Mouse (Mus musculus) liver, postnatal 0 days (tissue): ENCODE measurements at regions not wholly inside any gene's neighbourhood (a gene's known extent, or its start where the extent isn't known, plus 50 kb on each side); places are given as distances from the start of the nearest gene placed in this dataset.

ENCODE experiments used
- ATAC-seq: fragments of 200-750 bp; cut with Nextera tagmentation; 2 replicates; pipeline ENCODE4 v1.8.0; 2017; ENCODE audit warnings: mild to moderate bottlenecking, moderate library complexity
- DNase-seq: peaks from one replicate; pipeline ENCODE4 v3.0.0-alpha.2; 2016
- H3K27ac ChIP-seq: fragments of 300-500 bp; sonication (generic); 2 replicates; pipeline ENCODE4 v1.5.1; 2014; ENCODE audit warnings: antibody characterized with exemption, moderate library complexity, mild to moderate bottlenecking, low read depth
- H3K27me3 ChIP-seq: fragments of 300-500 bp; sonication (generic); 2 replicates; pipeline ENCODE4 v1.6.1; 2014; ENCODE audit warnings: low read length, control low read depth, mixed read lengths; ENCODE audit not compliant: insufficient read depth
- H3K36me3 ChIP-seq: fragments of 300-500 bp; sonication (generic); replicated peaks from 2 replicates; pipeline ENCODE4 v1.6.1; 2014; ENCODE audit warnings: mild to moderate bottlenecking, control low read depth, low read length, moderate library complexity, mixed read lengths; ENCODE audit not compliant: insufficient read depth
- H3K4me1 ChIP-seq: fragments of 300-500 bp; sonication (generic); 2 replicates; pipeline ENCODE4 v1.6.1; 2014; ENCODE audit warnings: antibody characterized with exemption, mild to moderate bottlenecking, control low read depth; ENCODE audit not compliant: insufficient read depth
- H3K4me2 ChIP-seq: fragments of 300-500 bp; sonication (generic); 2 replicates; pipeline ENCODE4 v1.6.1; 2014; ENCODE audit warnings: low read depth, mild to moderate bottlenecking, low read length, moderate library complexity, mixed read lengths
- H3K4me3 ChIP-seq: fragments of 300-500 bp; sonication (generic); 2 replicates; pipeline ENCODE4 v1.5.1; 2014; ENCODE audit warnings: low read depth, low read length
- H3K9ac ChIP-seq: fragments of 300-500 bp; sonication (generic); replicated peaks from 2 replicates; pipeline ENCODE4 v1.6.1; 2014; ENCODE audit warnings: mild to moderate bottlenecking, moderate library complexity
- H3K9me3 ChIP-seq: fragments of 300-500 bp; sonication (generic); 2 replicates; pipeline ENCODE4 v1.6.1; 2016; ENCODE audit warnings: mild to moderate bottlenecking, control low read depth, low read length, mixed read lengths
- CTCF ChIP-seq: sonication (generic); IDR thresholded peaks from 2 replicates; pipeline ENCODE4 v1.5.1; 2016; ENCODE audit warnings: antibody characterized with exemption, low read depth
- EP300 ChIP-seq: IDR thresholded peaks from 2 replicates; pipeline ENCODE4 v1.6.1; 2016; ENCODE audit warnings: antibody characterized with exemption, low read depth, mild to moderate bottlenecking
- WGBS: fragments of 180-500 bp; shearing (Covaris S2); extraction: QIAGEN DNeasy Blood & Tissue Kit; methylation state at CpG from one replicate; pipeline ENCODE4 v1.1.7; 2014; ENCODE audit not compliant: insufficient replicate concordance; 5-methylcytosine and 5-hydroxymethylcytosine counted together

- Histone ChIP-seq H3K36me3 (no peaks in the 10 kb centered on the region), H3K27ac (no peak overlapping the region), H3K4me3 (no peak overlapping the region), H3K4me2 (no peak overlapping the region), H3K4me1 (no peaks in the 10 kb centered on the region; the same call in 1 of the 2 replicates), H3K9ac (no peak overlapping the region), H3K27me3 (no peaks in the 10 kb centered on the region), H3K9me3 (no peaks in the 10 kb centered on the region)
- ATAC-seq: no peak
- TF ChIP-seq EP300: no peak
- no peak for TF ChIP-seq CTCF
- 85% methylated on average over 5 of the region's 5 CpGs for WGBS
- no peak for DNase-seq
Measured at GRCm38 (mm10) chr9:85408461-85408860, 81.3 kb upstream of the Tent5a start.

DNA sequence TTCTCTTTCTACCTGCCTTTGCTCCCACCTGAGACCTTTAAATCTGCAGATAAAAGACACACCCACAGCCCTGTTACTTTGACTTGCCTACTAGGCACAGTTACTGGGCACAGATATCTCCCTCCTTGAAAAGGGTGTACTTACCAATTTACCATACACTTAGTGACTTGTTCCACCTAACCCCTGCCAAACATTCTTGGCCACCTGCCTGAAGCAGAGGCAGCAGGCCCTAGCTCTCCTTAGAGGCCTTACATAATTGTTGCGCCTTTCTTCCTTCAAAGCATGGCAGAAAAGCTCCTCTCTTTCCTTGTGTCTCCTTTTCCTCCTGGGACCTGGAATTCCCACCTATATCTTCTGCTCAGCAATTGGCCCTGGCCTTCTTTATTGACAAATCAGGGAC, 80.4 kb upstream of the Tent5a start:
- H3K27ac ChIP-seq: no peak overlapping the region

DNA sequence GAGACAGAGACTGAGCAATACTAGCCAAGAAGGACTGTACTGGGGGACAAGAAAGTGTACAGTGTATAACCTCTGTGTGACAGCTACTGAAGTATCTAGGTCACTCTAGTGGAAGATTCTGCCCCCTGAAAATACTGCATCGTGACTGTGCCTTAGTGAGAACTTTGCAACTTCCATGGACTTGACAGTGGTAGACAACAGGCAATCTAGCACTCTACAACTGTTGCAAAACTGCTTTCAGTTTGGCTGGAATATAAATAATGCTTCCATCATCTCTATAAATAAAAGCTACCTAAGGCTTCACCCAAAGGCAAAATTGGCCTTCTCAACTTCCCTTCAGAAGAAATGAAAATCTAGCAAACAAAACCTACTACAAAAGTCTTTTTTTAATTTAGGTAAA, 74.6 kb upstream of the Tent5a start:
- H3K4me1 ChIP-seq: no peaks in the 10 kb centered on the region
- H3K9me3 ChIP-seq: no peaks in the 10 kb centered on the region
- TF ChIP-seq CTCF (no peak), EP300 (no peak)
- H3K27ac ChIP-seq: no peak overlapping the region
- no peak for ATAC-seq
- H3K4me3 ChIP-seq: no peak overlapping the region
- H3K4me2 ChIP-seq: no peak overlapping the region
- DNase-seq: no peak
- H3K36me3 ChIP-seq: no peaks in the 10 kb centered on the region
- no peak overlapping the region for H3K9ac ChIP-seq
- 68% methylated on average over 1 of the region's 1 CpGs for WGBS
- H3K27me3 ChIP-seq: no peaks in the 10 kb centered on the region

More for the DNA sequence above, 80.4 kb upstream of the Tent5a start:
- TF ChIP-seq EP300 (no peak), CTCF (no peak)
- Histone ChIP-seq H3K9ac (no peak overlapping the region), H3K4me2 (no peak overlapping the region), H3K9me3 (no peaks in the 10 kb centered on the region), H3K36me3 (no peaks in the 10 kb centered on the region), H3K4me3 (no peak overlapping the region), H3K27me3 (no peaks in the 10 kb centered on the region), H3K4me1 (no peaks in the 10 kb centered on the region; the same call in 1 of the 2 replicates)
- DNase-seq (no peak), ATAC-seq (no peak)
- WGBS: 96% methylated on average over 1 of the region's 1 CpGs

- DNase-seq (no peak), ATAC-seq (no peak)
- Histone ChIP-seq H3K27me3 (no peaks in the 10 kb centered on the region), H3K9me3 (no peaks in the 10 kb centered on the region), H3K4me1 (no peaks in the 10 kb centered on the region), H3K36me3 (no peaks in the 10 kb centered on the region), H3K27ac (no peak overlapping the region), H3K4me2 (0 out of 2 replicates have a peak overlapping the region, but pooled peaks have one; percentile 22), H3K9ac (no peak overlapping the region), H3K4me3 (no peak overlapping the region)
- TF ChIP-seq EP300 (no peak), CTCF (no peak)
- 65% methylated on average over 12 of the region's 12 CpGs for WGBS
Measured at GRCm38 (mm10) chr9:85400600-85401313, 73.6 kb upstream of the Tent5a start.

DNA sequence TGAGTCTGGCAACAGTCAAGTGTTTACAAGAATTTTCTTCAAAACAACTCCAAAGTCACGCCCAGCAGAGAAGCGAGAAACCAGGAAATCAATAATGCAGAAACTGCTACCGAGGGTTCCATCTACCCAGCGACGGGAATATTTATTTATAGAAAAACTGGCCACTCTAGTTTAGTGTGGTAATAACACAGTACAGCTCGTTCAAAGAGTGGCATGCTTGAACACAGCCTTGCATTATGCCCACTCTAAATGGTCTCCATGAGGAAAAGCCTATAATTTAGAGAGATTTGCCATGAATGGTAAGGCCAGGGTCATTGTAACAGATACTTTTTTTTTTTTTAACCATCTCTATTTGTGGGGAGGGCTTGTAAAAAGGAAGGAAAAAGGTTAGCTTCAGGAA, 67.8 kb upstream of the Tent5a start:
- no peaks in the 10 kb centered on the region for H3K4me1 ChIP-seq
- H3K27me3 ChIP-seq: no peaks in the 10 kb centered on the region
- no peak overlapping the region for H3K27ac ChIP-seq
- no peak overlapping the region for H3K9ac ChIP-seq
- ATAC-seq (no peak), DNase-seq (no peak)
- H3K9me3 ChIP-seq: no peaks in the 10 kb centered on the region
- 64% methylated on average over 6 of the region's 6 CpGs for WGBS
- no peak overlapping the region for H3K4me3 ChIP-seq
- TF ChIP-seq CTCF: no peak
- TF ChIP-seq EP300: no peak
- H3K36me3 ChIP-seq: no peaks in the 10 kb centered on the region
- no peak overlapping the region for H3K4me2 ChIP-seq

- Histone ChIP-seq H3K9me3 (no peaks in the 10 kb centered on the region), H3K4me1 (no peaks in the 10 kb centered on the region), H3K9ac (no peak overlapping the region), H3K4me2 (no peak overlapping the region), H3K27me3 (no peaks in the 10 kb centered on the region), H3K36me3 (no peaks in the 10 kb centered on the region), H3K27ac (no peak overlapping the region), H3K4me3 (no peak overlapping the region)
- 62% methylated on average over 2 of the region's 2 CpGs for WGBS
- ATAC-seq: no peak
- TF ChIP-seq CTCF (no peak), EP300 (no peak)
- no peak for DNase-seq
Measured at GRCm38 (mm10) chr9:85391283-85391682, 64.1 kb upstream of the Tent5a start.
